Mouse (Mus musculus) liver, embryonic 15.5 days (tissue): ENCODE measurements around the gene Naglu. TPM values are rescaled to one million over a fixed set of nuclear protein-coding genes. Genes with fewer than 3 reads are reported as not detected.

ENCODE experiments used
- ATAC-seq: fragments of 200-750 bp; cut with Nextera tagmentation; 2 replicates; pipeline ENCODE4 v1.8.0; 2017; ENCODE audit warnings: moderate number of reproducible peaks, mild to moderate bottlenecking, moderate library complexity; ENCODE audit not compliant: insufficient read depth
- H3K27ac ChIP-seq: fragments of 300-500 bp; sonication (generic); replicated peaks from 2 replicates; pipeline ENCODE4 v1.5.1; 2015; ENCODE audit warnings: mild to moderate bottlenecking, inconsistent platforms
- H3K27me3 ChIP-seq: fragments of 300-500 bp; sonication (generic); 2 replicates; pipeline ENCODE4 v1.6.1; 2015; ENCODE audit warnings: mild to moderate bottlenecking, inconsistent platforms
- H3K36me3 ChIP-seq: fragments of 300-500 bp; sonication (generic); replicated peaks from 2 replicates; pipeline ENCODE4 v1.6.1; 2015; ENCODE audit warnings: moderate library complexity, mild to moderate bottlenecking, inconsistent platforms
- H3K4me1 ChIP-seq: fragments of 300-500 bp; sonication (generic); replicated peaks from 2 replicates; pipeline ENCODE4 v1.6.1; 2015; ENCODE audit warnings: inconsistent platforms
- H3K4me2 ChIP-seq: fragments of 300-500 bp; sonication (generic); 2 replicates; pipeline ENCODE4 v1.6.1; 2015; ENCODE audit warnings: moderate library complexity, mild to moderate bottlenecking, inconsistent platforms
- H3K4me3 ChIP-seq: fragments of 300-500 bp; sonication (generic); replicated peaks from 2 replicates; pipeline ENCODE4 v1.5.1; 2015; ENCODE audit warnings: mild to moderate bottlenecking, inconsistent platforms
- H3K9ac ChIP-seq: fragments of 300-500 bp; sonication (generic); 2 replicates; pipeline ENCODE4 v1.6.1; 2015; ENCODE audit warnings: moderate library complexity, mild to moderate bottlenecking, inconsistent platforms
- H3K9me3 ChIP-seq: fragments of 300-500 bp; sonication (generic); replicated peaks from 2 replicates; pipeline ENCODE4 v1.6.1; 2016; ENCODE audit warnings: inconsistent platforms
- WGBS: fragments of 180-500 bp; shearing (Covaris S2); methylation state at CpG from one replicate; pipeline ENCODE4 v1.1.7; 2015; ENCODE audit warnings: mixed read lengths; ENCODE audit not compliant: insufficient replicate concordance; 5-methylcytosine and 5-hydroxymethylcytosine counted together
- polyA plus RNA-seq: library from polyadenylated mRNA; unstranded; fragments of >200 nt; fragmentation: Nextera tagmentation; extraction: Ambion mirVana; gene quantifications from 2 replicates; pipeline ENCODE4 v1.2.1, GENCODE M21; 2015

Naglu gene
- polyA plus RNA-seq, 1 experiment from 2014 or later: 7.1 TPM

GRCm38 (mm10) chr11:101058726-101059125 is 11.1 kb upstream of the Naglu start:
- no peaks in the 10 kb centered on the region for H3K9me3 ChIP-seq
- peaks cover 74% of the 10 kb centered on the region for H3K4me1 ChIP-seq
- no peak overlapping the region for H3K27ac ChIP-seq
- H3K27me3 ChIP-seq: no peaks in the 10 kb centered on the region
- H3K4me3 ChIP-seq: no peak overlapping the region
- H3K9ac ChIP-seq: no peak overlapping the region
- 54% methylated on average over 5 of the region's 5 CpGs for WGBS
- H3K4me2 ChIP-seq: no peak overlapping the region
- peaks cover 95% of the 10 kb centered on the region for H3K36me3 ChIP-seq
- no peak for ATAC-seq

GRCm38 (mm10) chr11:101059473-101059872 is 10.3 kb upstream of the Naglu start:
- no peaks in the 10 kb centered on the region for H3K9me3 ChIP-seq
- peaks cover 78% of the 10 kb centered on the region for H3K4me1 ChIP-seq
- H3K9ac ChIP-seq: no peak overlapping the region
- H3K4me2 ChIP-seq: no peak overlapping the region
- no peaks in the 10 kb centered on the region for H3K27me3 ChIP-seq
- peaks cover 94% of the 10 kb centered on the region for H3K36me3 ChIP-seq
- ATAC-seq: no peak
- H3K4me3 ChIP-seq: no peak overlapping the region
- 86% methylated on average over 10 of the region's 10 CpGs for WGBS
- peak overlapping the region; percentile 38 for H3K27ac ChIP-seq

- peaks cover 90% of the 10 kb centered on the region for H3K36me3 ChIP-seq
- no peaks in the 10 kb centered on the region for H3K27me3 ChIP-seq
- WGBS: 69% methylated on average over 8 of the region's 8 CpGs
- H3K9ac ChIP-seq: no peak overlapping the region
- H3K4me2 ChIP-seq: no peak overlapping the region
- no peak for ATAC-seq
- no peaks in the 10 kb centered on the region for H3K9me3 ChIP-seq
- no peak overlapping the region for H3K4me3 ChIP-seq
- H3K4me1 ChIP-seq: peaks cover 80% of the 10 kb centered on the region
- peak overlapping the region; percentile 38 for H3K27ac ChIP-seq
These were observed 9.7 kb upstream of the Naglu start for GRCm38 (mm10) chr11:101060126-101060525.

- 86% methylated on average over 5 of the region's 5 CpGs for WGBS
- Histone ChIP-seq H3K4me3 (no peak overlapping the region), H3K4me1 (peaks cover 82% of the 10 kb centered on the region), H3K9ac (no peak overlapping the region), H3K4me2 (no peak overlapping the region), H3K27me3 (no peaks in the 10 kb centered on the region), H3K9me3 (no peaks in the 10 kb centered on the region), H3K27ac (peak overlapping the region; percentile 100), H3K36me3 (peaks cover 80% of the 10 kb centered on the region)
- no peak for ATAC-seq
These were observed 8.8 kb upstream of the Naglu start for GRCm38 (mm10) chr11:101061049-101061448.

GRCm38 (mm10) chr11:101062165-101062884 is 7.5 kb upstream of the Naglu start:
- Histone ChIP-seq H3K9me3 (no peaks in the 10 kb centered on the region), H3K9ac (peak overlapping the region; percentile 10; the same call in 1 of the 2 replicates), H3K27me3 (no peaks in the 10 kb centered on the region), H3K4me2 (peak overlapping the region; percentile 69), H3K36me3 (peaks cover 68% of the 10 kb centered on the region), H3K4me1 (peaks cover 79% of the 10 kb centered on the region), H3K4me3 (no peak overlapping the region), H3K27ac (peak overlapping the region; percentile 100)
- no peak for ATAC-seq
- 68% methylated on average over 12 of the region's 12 CpGs for WGBS

- Histone ChIP-seq H3K9me3 (no peaks in the 10 kb centered on the region), H3K27me3 (peaks cover 6% of the 10 kb centered on the region), H3K36me3 (peaks cover 60% of the 10 kb centered on the region), H3K9ac (peak overlapping the region; percentile 59), H3K4me2 (peak overlapping the region; percentile 69), H3K4me1 (peaks cover 75% of the 10 kb centered on the region), H3K4me3 (peak overlapping the region; percentile 32), H3K27ac (peak overlapping the region; percentile 100)
- 54% methylated on average over 14 of the region's 14 CpGs for WGBS
- ATAC-seq: no peak; the same call in 1 of the 2 replicates
These were observed 6.7 kb upstream of the Naglu start for GRCm38 (mm10) chr11:101062971-101063675.

GRCm38 (mm10) chr11:101063676-101064327 is 6.0 kb upstream of the Naglu start:
- Histone ChIP-seq H3K9ac (peak overlapping the region; percentile 59), H3K4me1 (peaks cover 68% of the 10 kb centered on the region), H3K4me2 (peak overlapping the region; percentile 69), H3K36me3 (peaks cover 53% of the 10 kb centered on the region), H3K27me3 (peaks cover 11% of the 10 kb centered on the region), H3K9me3 (no peaks in the 10 kb centered on the region), H3K4me3 (peak overlapping the region; percentile 32), H3K27ac (peak overlapping the region; percentile 100)
- 1% methylated on average over 12 of the region's 12 CpGs for WGBS
- ATAC-seq: peak; percentile 98

- no peak for ATAC-seq
- Histone ChIP-seq H3K27ac (peak overlapping the region; percentile 100), H3K4me1 (peaks cover 73% of the 10 kb centered on the region), H3K9ac (peak overlapping the region; percentile 59), H3K4me3 (peak overlapping the region; percentile 32; the same call in 1 of the 2 replicates), H3K27me3 (peaks cover 16% of the 10 kb centered on the region), H3K9me3 (no peaks in the 10 kb centered on the region), H3K4me2 (peak overlapping the region; percentile 69), H3K36me3 (peaks cover 46% of the 10 kb centered on the region)
- WGBS: 68% methylated on average over 4 of the region's 4 CpGs
These were observed 5.3 kb upstream of the Naglu start for GRCm38 (mm10) chr11:101064462-101064861.

- ATAC-seq: no peak
- H3K27me3 ChIP-seq: peaks cover 17% of the 10 kb centered on the region
- H3K4me3 ChIP-seq: no peak overlapping the region
- no peaks in the 10 kb centered on the region for H3K9me3 ChIP-seq
- peaks cover 41% of the 10 kb centered on the region for H3K36me3 ChIP-seq
- no peak overlapping the region for H3K4me2 ChIP-seq
- peaks cover 73% of the 10 kb centered on the region for H3K4me1 ChIP-seq
- WGBS: 58% methylated on average over 9 of the region's 9 CpGs
- H3K9ac ChIP-seq: no peak overlapping the region
- peak overlapping the region; percentile 100 for H3K27ac ChIP-seq
These were observed 4.8 kb upstream of the Naglu start for GRCm38 (mm10) chr11:101065002-101065401.

- peaks cover 72% of the 10 kb centered on the region for H3K4me1 ChIP-seq
These were observed 3.0 kb upstream of the Naglu start for GRCm38 (mm10) chr11:101066549-101067412.

More at GRCm38 (mm10) chr11:101066549-101067412, 3.0 kb upstream of the Naglu start:
- peak overlapping the region; percentile 73 for H3K4me2 ChIP-seq
- H3K4me3 ChIP-seq: peak overlapping the region; percentile 46
- 16% methylated on average over 18 of the region's 18 CpGs for WGBS
- peak overlapping the region; percentile 100 for H3K27ac ChIP-seq
- no peak for ATAC-seq
- no peaks in the 10 kb centered on the region for H3K9me3 ChIP-seq
- peaks cover 35% of the 10 kb centered on the region for H3K27me3 ChIP-seq
- peak overlapping the region; percentile 45 for H3K9ac ChIP-seq
- peaks cover 24% of the 10 kb centered on the region for H3K36me3 ChIP-seq
